Mouse (Mus musculus): ENCODE data around the gene Oosp2.
A peak's percentile ranks its signal among the peaks of the same experiment; 100 is the strongest.

The Oosp2 gene

DNA sequence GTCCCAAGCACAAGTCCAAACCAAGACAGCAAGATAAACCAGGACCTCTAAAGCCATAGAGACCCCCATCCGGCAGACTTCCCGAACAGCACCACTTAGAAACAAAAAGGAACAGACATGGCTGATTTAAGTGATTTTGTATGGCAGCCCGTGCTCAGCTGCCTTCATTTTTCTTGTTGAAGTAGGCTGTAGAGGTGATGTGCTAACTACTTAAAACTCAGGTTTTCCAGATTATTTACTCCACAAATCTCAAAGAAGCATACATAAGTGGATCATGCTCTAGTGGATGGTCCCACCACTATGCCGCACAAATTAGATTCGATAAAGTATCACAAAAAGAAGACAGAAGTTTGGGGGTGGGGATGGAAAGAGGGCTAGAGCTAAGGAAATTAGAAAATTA lies at the start of gene Oosp2:
Oosp2 (minus strand) TSS at position 101 of the 400 bp plus-strand sequence.
- no peak for DNase-seq (ENCODE audit: extremely low read depth, low read depth)

DNA sequence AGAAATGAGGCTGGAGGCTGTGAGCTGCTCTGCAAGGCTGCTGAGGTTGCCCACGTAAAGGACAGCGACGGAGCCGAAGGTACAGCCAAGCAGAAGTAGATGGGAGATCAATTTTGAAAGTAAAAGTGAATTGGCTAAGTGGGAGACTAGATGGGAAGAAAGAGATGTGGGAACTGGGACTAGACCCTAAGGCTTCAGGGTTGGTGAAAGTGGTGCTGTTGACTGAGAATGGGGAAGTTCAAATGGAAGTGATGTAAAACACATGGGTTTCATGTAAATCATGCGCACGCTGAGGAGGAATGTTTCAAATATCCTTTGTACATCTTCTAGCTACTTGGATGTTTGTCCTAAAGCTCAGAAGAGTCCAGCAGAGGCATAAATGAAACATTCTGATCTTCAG lies 38.0 kb upstream of the Oosp2 start:
- DNase-seq (ENCODE audit: extremely low read depth, low read depth) = no peak

DNA sequence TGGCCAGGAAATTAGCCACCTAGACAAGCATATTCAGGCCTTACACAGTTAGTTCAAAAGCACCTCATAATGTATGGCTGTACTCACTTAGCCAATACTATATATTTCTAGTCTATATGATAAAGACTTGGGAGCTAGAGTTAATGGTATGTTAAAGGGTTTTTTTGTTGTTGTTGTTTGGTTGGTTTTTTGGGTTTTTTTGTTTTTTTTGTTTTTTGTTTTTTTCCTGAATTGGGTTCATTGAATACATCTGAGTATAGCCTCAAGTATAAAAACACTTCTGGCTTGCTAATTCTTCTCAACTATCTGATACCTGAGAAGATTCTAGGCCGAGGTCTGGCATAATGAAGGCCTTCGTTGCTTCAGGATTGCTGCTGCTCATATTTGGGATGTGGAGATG lies 36.4 kb upstream of the Oosp2 start, which contains the start of gene Oosp3:
Oosp3 (plus strand) TSS at position 301 of the 400 bp plus-strand sequence.
- DNase-seq (ENCODE audit: extremely low read depth, low read depth) = no peak

DNA sequence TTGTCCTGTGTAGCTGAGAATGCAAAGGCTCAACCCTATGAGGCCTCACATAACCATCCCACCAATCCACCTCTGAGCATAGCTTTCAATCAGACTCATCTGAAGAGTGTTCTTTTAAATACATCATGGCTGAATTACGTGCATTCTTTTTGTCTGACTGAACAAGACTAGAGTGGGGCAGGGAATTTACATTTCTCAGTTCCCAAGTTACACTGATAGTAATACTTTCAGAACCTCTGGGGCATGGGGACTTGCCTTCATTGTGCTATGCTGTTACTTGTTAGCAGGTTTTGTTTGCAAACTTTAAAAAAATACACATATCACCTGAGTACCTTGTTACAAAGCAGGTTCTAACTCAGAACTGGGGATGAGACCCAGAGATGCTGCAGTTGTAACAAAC lies 31.1 kb upstream of the Oosp2 start:
- no peak for DNase-seq (ENCODE audit: extremely low read depth, low read depth)

DNA sequence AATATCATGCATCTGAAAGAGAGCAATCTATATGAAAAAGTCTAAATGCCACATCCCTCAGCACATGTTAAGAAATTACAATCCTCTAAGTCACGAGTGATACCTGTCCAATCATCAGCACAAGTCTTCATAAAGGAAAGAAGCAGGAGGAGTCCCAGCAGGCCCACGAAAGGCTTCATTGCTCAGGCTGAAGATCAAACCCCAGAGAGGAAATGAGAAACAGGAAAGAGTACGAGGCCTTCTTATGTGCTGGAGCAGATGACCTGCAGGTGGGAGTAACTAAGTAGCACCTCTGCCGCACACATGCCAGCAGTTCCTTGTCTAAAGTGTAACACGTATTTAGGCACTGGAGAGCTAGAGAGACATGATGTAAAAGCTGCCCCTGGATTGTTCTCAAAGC lies 30.5 kb upstream of the Oosp2 start, which contains the start of gene Oosp1:
Oosp1 (minus strand) TSS at position 312 of the 400 bp plus-strand sequence.
- no peak for DNase-seq (ENCODE audit: extremely low read depth, low read depth)

DNA sequence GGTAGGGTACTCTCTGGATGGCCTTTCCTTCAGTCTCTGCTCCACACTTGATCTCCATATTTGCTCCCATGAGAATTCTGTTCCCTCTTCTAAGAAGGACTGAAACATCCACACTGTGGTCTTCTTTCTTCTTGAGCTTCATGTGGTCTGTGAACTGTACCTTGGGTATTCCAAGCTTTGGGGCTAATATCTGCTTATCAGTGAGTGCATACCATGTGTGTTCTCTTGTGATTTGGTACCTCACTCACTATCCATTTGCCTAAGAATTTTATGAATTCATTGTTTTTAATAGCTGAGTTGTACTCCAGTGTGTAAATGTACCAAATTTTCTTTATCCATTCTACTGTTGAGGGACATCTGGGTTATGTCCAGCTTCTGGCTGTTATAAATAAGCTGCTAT lies 1.2 kb upstream of the Oosp2 start:
- DNase-seq (ENCODE audit: extremely low read depth, low read depth) = no peak

DNA sequence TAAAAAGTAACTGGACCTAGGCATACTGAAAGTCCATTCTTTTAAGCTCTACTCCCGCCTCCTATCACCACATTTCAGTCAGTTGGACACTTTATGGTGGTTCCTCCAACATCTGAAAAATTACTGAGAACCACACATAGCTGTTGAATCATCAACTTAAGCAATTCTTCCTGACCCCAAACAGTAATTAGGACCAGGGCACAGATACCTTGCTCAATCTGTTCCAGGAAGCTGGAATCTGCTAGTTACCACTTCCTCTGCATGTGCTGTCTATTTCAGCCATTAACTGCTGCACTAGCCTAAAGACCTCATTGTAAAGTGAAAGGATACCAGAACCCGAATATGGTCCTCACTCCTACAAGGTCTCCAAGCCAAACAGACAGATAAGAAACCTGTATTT lies 1.2 kb downstream of the Oosp2 start:
- no peak for DNase-seq (ENCODE audit: extremely low read depth, low read depth)

DNA sequence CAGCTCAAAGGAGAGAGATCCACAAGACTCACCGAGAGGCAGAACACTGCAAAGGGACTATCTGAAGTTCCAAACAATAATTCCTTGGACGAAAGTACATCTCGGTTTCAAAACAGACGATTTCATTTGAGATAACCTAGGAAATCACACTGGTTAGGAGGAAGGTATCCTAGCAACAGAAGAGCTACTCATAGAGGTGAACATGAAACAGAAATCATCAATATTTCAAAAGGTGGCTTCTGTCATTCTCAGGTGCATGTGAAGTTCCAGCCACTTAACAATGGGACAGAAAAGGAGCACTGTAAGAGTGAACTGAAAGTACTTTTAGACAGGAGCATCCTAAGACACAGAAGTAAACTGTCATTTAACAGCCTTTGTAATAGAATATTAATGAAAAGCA lies 10.8 kb downstream of the Oosp2 start:
- no peak for DNase-seq (ENCODE audit: extremely low read depth, low read depth)

DNA sequence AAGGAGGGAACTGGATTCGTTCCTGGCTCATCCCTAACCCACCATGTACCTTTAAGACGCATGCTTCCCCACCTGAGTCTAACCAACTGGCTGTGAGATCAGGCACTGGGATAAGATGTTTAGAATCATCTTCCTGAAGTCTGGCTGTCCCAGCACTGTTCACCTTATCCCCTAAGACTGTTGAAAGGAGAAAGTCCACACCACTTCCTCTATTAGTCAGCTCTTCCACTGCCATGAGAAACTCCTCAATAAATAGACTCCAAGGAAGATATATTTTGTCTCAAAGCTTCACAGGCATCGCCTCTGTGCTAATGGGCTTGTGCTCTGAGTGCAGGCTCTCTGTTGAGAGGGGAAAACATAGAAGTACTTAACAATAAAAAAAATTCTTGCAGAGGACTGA lies 14.2 kb downstream of the Oosp2 start:
- DNase-seq (ENCODE audit: extremely low read depth, low read depth) = no peak

DNA sequence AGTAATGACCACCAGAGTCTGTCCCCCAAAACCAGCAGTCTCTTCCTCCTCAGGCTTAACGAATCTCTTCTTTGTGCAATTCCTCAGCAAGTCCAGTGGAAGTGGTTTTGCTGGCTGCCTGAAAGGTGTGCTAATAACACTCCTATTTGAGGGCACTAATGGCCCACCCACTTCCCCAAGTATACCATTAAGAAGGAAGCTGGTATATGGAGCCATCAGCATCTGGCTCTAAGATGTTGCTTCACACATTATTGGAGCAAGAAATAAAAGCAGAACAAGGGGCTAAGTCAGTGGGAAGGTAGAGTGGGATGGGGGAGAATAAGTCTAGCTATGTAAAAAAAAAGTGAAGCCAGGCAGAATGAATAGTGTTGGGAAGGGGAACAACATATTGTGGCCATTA lies 19.6 kb downstream of the Oosp2 start, which contains the start of gene Ms4a3:
Ms4a3 (minus strand) TSS at position 120 of the 400 bp plus-strand sequence.
- no peak for DNase-seq (ENCODE audit: extremely low read depth, low read depth)

DNA sequence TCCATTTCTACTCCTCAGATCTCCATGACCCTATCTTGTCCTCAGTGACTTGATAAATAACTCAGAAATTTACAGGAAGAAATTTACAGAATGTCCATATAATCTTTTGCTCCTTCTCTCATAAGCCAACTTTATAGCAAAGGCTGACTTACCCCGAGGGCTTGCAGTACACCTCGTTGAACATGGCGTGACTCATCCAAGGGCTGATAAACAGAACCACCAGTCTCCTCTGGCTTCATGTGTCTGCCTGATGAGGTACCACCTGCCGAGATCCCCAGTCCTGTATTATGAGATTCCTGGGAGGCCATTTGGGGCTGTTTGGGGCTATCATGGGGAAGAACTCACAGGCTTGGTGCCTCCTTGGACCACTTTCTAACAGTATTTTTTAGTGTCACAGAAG lies 21.3 kb downstream of the Oosp2 start:
- DNase-seq (ENCODE audit: extremely low read depth, low read depth) = no peak

DNA sequence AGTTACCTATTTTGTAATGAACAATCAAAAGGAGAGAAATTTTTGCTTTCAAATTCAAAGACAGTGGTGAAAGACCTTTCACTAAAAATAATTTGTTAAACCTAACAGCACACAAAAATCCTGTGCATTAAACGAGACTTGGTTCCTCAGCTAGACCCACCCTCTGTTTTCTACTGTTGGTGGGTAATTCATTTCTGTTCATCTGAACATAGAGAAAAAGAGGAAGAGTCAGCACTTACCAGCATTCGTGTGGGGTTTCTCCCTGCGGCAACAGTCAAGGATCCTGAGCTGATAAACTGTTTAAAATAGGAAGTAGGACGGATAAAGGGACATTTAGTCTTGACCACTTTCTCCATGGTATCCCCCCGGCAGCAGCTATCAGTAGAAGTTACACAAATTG lies 24.8 kb downstream of the Oosp2 start:
- peak; percentile 82 for DNase-seq (ENCODE audit: extremely low read depth, low read depth)

DNA sequence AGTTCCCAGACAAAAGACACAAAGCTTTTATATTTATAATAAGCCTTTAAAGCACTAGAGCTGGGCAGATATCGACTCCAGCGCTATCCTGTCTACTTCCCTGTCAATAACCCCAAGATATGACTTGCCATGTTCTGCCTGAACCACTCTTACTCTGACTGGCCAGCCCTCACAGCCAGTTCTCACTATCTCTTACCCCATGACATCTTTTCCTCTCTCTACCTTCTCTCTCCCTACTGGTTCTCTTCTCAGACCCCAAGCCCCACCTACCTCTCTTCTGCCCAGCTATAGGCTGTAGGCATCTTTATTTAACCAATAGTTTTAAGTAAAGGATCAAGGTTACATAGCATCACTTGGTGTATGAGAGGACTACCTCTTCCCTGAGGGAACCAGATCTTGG lies 26.0 kb downstream of the Oosp2 start:
- peak; percentile 73 for DNase-seq (ENCODE audit: extremely low read depth, low read depth)

DNA sequence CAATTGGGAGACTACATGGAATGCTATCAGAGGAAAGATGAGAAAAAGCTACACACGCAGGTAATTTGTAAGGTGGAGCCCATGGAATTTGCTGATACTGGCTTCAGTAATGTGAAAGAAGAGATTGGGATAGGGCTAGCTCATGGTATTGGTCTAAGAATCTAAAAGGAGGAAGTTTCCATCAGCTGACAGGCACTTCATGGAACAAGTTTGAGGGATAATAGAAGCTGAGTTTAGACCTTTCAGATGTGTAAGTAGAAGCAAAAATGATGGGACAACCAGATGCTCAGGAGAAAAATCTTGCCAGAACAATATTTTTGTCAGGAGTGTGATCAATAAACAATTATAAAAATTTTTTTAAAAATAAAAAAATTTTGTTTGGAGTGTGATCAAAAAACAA lies 26.6 kb downstream of the Oosp2 start:
- no peak for DNase-seq (ENCODE audit: extremely low read depth, low read depth)

DNA sequence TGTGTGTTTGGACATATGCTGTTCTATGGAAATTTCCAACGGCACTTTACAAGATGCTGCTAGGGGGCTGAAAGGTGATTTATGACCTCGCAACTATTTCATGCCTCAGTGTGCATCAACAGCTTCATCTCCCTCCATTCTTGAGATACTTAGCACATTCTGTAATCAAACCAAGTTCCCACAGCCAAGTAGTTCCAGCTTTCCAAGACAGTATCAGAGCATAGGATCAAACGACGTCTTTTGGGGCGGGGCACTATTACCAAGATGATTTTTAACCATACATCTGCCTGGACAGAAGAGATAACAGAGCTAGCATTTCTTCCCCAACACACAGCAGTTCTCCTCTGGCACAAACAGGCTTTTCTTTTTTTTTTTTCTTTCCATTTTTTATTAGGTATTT lies 35.1 kb downstream of the Oosp2 start:
- DNase-seq (ENCODE audit: extremely low read depth, low read depth) = no peak

DNA sequence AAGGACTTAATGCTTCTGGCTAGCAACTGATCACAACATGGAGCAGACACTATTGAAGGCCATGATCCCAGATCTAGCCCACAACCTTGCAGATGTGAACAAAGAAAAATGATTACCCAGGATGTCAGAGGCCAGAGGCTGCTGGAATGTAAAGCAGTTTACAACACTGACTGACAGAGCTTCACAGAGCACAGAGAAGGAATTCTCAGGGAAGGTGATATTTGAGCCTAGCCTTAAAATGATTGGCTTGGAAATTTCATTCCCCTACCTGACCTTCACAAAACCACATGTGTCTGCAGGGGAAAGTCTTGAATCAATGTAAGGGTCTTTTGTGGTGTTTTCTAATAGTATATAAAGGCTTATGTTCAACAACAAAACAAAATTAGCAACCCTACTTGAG lies 35.6 kb downstream of the Oosp2 start:
- no peak for DNase-seq (ENCODE audit: extremely low read depth, low read depth)

DNA sequence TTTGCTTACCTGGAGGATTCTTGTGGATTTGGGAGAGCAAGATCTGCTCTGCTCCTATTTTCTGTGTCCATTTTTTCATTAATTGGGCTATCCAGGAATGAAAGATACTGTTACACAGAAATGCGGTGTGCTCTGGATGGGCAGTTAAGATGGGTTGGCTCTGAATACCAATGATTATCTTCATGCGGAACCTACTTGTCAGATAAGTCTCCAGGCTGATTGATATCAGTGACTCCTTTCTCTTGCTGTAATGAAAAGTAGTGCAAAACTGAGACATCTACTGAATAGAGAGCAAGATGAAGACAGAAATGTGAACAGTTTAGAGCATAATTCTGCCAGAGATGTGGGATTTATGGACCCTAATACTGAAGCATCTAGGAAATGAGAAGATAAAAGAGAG lies 36.8 kb downstream of the Oosp2 start, which contains the start of gene Ms4a2:
Ms4a2 (minus strand) TSS at position 169 of the 400 bp plus-strand sequence.
- DNase-seq (ENCODE audit: extremely low read depth, low read depth) = no peak

DNA sequence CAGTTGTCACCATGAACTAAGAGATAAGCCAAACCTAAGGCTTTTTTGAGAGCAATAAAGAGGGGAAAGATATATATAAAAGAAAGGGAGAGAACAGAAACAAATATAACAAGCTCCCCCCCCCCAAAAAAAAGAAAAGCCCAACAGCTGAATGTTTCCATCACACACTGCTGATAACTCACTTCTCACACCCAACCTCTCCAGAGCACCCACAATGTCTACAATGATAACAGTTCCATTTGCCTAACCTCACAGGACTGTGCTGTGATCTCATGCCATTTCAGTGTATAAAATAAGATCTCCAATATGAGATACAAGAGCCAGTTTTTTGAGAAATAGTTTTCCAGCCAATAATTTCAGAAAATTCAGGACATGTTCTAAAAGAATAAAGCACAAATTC lies 42.4 kb downstream of the Oosp2 start:
- no peak for DNase-seq (ENCODE audit: extremely low read depth, low read depth)

DNA sequence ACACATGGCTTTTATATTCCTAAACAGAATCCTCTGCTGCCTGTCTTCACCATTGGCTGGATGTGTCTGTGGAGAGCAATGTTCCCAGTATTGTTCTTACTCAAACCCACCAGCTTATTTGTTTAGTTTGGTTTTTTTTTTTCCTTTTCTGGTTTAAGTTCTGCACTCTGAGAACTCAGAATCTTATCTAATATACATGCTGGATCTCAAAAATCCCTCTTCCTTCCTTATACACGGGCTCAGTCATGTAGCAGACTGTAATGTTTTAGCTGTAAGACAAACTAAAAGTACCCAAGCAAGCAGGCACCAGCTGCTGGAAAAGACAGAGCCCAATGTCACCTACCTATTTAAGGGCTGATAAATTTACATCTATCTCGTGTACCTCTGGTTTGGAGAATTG lies 45.6 kb downstream of the Oosp2 start:
- no peak for DNase-seq (ENCODE audit: extremely low read depth, low read depth)

DNA sequence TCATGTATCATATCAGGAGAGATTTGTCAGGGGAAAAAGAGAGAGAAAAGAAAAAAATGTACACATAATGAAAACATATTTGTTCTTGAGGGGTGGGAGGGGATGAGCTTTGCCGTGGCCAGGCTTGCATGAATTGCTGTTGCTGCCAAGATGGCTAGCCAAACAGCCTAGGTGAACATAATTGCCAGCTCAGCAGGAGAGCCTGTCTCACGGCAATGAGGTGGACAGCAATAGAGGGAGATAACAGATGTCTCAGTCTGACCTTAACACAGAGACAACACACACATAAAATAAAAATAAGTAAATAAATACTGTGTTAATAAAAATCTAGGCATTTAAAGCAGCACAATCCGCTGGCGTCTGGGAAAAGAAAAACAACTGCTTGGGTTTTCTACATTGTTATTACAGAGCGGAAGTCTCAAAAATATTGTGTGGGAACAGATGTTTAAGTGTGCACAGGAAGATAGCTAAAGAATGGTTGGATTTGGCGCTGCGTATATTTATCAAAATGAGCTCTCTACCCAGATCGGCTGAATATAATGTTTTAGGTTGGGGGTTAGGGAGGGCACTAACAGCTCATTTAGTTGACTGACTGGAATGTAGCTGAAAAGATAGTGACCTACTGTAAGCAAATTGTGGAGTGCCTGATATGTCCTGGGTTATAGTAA lies 46.4 kb downstream of the Oosp2 start:
- DNase-seq (ENCODE audit: extremely low read depth, low read depth) = no peak

DNA sequence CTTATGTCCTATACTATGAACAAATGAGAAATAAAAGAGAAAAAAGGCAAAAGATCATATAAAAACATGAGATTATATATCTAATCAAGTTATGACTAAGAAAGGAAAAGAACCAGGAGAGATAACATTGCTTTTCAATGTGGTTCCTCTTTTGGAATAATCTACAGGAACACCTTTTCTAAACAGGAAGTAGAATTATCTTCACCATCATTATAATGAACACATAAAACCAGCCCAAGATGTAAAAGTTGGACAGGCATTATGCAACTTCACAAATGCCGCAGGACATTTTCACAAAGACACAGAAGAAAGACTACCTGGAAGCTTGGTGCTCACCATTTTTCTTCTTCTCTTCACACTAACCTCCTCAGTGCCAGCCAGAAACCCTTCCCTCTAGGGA lies 47.3 kb downstream of the Oosp2 start:
- DNase-seq (ENCODE audit: extremely low read depth, low read depth) = no peak

DNA sequence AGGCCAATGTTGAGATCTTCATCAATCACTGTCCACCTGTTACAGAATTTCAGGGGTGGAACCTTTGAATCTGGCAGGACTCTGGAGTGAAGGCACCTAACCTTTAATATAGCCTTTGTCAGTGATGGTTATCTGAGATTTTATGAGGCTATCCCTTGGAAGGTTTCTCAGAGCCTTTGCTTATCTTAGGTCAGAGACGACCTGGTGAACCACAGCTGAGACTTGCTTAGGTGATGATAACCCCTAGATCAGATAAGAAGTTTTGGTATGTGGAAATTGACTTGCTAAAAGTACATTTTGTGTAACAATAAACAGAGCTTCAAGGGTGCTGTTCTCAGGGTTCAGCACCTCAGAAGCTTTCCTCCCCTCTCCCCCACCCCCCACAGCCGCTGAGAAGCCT lies 48.1 kb downstream of the Oosp2 start:
- DNase-seq (ENCODE audit: extremely low read depth, low read depth) = no peak

DNA sequence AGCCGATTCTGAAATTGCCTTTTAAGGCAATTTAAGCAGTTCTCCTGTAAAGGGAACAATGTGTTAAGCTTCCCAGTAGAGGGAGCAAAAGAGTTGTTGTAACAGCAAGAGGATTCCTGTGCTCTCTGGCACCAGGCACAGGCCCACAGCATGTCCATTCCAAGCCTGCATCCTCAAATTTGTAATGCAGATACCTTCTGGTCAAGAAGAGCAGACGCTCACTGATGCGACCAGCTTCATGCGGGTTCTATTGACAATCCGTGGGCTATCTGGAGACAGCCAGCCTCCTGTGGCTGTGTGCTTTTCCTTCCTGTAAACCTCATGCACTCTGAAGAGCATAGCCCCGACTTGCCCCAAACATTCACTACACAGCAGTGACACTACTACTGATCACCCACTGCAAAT lies 48.8 kb downstream of the Oosp2 start:
- DNase-seq (ENCODE audit: extremely low read depth, low read depth) = no peak

DNA sequence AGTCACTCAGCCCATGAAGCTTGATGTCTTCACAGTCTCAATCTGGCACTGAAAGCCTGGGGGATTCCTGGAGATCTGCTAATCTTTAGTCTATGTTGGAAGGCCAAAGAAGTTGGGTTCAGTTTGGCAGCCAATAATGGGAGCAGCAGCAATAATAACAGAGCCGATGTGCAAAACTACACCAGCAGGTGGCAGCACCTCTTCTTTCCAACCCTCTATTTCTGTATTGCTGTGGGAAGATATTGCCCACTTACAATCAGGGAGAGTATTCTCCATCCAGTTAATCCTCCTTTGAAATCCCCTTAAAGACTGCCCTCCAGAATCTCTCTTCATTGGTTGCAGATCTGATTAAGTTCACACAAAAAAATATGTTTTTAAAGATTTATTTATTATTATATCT lies 52.2 kb downstream of the Oosp2 start:
- DNase-seq (ENCODE audit: extremely low read depth, low read depth) = no peak
